In the genomic region with DNA sequence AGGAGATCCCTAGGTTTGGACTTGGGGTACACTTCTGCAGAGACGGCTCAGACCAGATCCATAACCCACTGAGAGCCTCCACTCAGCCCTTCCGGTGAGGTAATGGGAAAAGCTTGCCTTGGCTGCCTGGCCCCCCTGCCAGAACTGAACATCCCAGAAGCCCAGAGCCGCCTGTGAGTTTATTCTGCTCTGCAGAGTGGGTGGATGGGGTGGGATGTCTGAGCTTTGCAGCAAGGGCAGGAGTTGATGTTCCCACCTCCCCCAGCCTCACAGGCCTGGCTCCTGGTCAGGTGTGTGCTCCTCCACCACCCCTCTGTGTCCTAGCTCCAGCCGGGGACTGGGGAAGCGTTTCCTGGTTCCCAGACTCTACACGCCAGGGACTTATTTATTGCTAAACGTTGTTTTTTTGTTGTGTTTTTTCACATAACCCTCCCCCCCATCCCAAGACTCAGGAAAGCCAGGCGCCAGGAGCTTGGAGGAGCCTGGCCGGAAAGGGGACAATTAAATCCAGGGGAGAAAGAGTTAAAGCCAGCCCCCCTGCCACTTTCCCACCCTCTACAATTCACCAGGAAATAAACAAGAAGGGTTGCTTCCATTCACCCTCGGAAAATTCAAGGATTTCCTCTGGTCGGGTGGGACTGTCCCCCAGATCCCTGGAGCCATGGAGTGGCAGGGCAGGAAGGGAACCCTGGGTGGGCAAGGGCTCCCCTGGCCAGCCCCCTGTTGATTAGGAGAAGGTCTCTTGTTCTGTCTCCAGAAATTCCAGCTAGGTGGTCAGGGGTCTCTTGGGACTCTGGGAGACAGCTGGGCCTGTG, we compare ENCODE assay signal across 10 mouse cellular contexts. TPM values are rescaled to one million over a fixed set of nuclear protein-coding genes. Genes with fewer than 3 reads are reported as not detected.
DNase-seq lines count a peak whose midpoint lies in the region; ATAC-seq lines count a peak whose summit lies in the region.
"Had no signal": no experiment of that assay in that cellular context is flagged by ENCODE, and none has a peak within 500 bp of the region (broad histone marks: within the 10 kb centered on the region; RNA-seq: fewer than 3 reads in every experiment).

No protein-coding gene starts in this region.

- no peaks in the 10 kb centered on the region for H3K36me3 ChIP-seq in forebrain, embryonic 12.5 days (replicated peaks)
- no peaks in the 10 kb centered on the region for H3K36me3 ChIP-seq in forebrain, embryonic 11.5 days (ENCODE audit: control insufficient read depth, insufficient read depth, low read length)
- no peaks in the 10 kb centered on the region for H3K36me3 ChIP-seq in limb, embryonic 15.5 days
- H3K36me3 ChIP-seq: neural tube, embryonic 12.5 days had no signal

- H3K4me3 ChIP-seq in forebrain, embryonic 12.5 days (replicated peaks), result no peak overlapping the region
- H3K4me3 ChIP-seq in forebrain, embryonic 11.5 days (ENCODE audit: low read depth, low read length), result no peak overlapping the region
- H3K4me3 ChIP-seq in brown adipose tissue, adult 24 weeks (ENCODE audit: insufficient read depth, low read depth, low read length), result no peak overlapping the region
- H3K4me3 ChIP-seq in limb, embryonic 15.5 days, result no peak overlapping the region
- H3K4me3 ChIP-seq: neural tube, embryonic 12.5 days had no signal

- DNase-seq in forebrain, embryonic 11.5 days (ENCODE audit: low spot score), result no peak
- peak; percentile 61 for DNase-seq in heart, postnatal 4 days
- no peak for DNase-seq in Muller cell, postnatal 12 days (ENCODE audit: inconsistent ontology term)
- DNase-seq in left cerebral cortex, adult 18-20 months (ENCODE audit: low spot score in 2 of 2), result no peak
- DNase-seq in layer of hippocampus, adult 9-10 months (ENCODE audit: low spot score), result no peak

- WGBS in forebrain, embryonic 12.5 days, result 44% methylated on average over 11 of the region's 11 CpGs
- 50% methylated on average over 11 of the region's 11 CpGs for WGBS in forebrain, embryonic 11.5 days
- 23% methylated on average over 11 of the region's 11 CpGs for WGBS in limb, embryonic 15.5 days

- no peaks in the 10 kb centered on the region for H3K9me3 ChIP-seq in forebrain, embryonic 12.5 days
- H3K9me3 ChIP-seq in forebrain, embryonic 11.5 days (ENCODE audit: control insufficient read depth, low read length), result no peaks in the 10 kb centered on the region
- no peaks in the 10 kb centered on the region for H3K9me3 ChIP-seq in limb, embryonic 15.5 days
- H3K9me3 ChIP-seq: neural tube, embryonic 12.5 days had no signal

- no peak for ATAC-seq in forebrain, embryonic 12.5 days (ENCODE audit: low FRiP score)
- no peak for ATAC-seq in forebrain, embryonic 11.5 days (replicated peaks; ENCODE audit: low FRiP score)
- no peak; the same call in 1 of the 2 replicates for ATAC-seq in limb, embryonic 15.5 days (ENCODE audit: insufficient number of reproducible peaks, low FRiP score, low TSS enrichment, low read depth)

- H3K9ac ChIP-seq in forebrain, embryonic 12.5 days, result no peak overlapping the region
- H3K9ac ChIP-seq in forebrain, embryonic 11.5 days (ENCODE audit: low read length), result no peak overlapping the region
- no peak overlapping the region for H3K9ac ChIP-seq in limb, embryonic 15.5 days
- H3K9ac ChIP-seq: neural tube, embryonic 12.5 days had no signal

- H3K4me1 ChIP-seq in forebrain, embryonic 12.5 days, result peaks cover 21% of the 10 kb centered on the region
- H3K4me1 ChIP-seq in forebrain, embryonic 11.5 days (replicated peaks; ENCODE audit: control insufficient read depth, insufficient read depth, low read length), result peaks cover 7% of the 10 kb centered on the region; the same call in 1 of the 2 replicates
- H3K4me1 ChIP-seq in brown adipose tissue, adult 24 weeks (ENCODE audit: control insufficient read depth, insufficient read depth, insufficient read length, low read length), result peaks cover 20% of the 10 kb centered on the region
- H3K4me1 ChIP-seq in limb, embryonic 15.5 days, result peaks cover 48% of the 10 kb centered on the region

- no peak overlapping the region for H3K4me2 ChIP-seq in forebrain, embryonic 12.5 days
- no peak overlapping the region for H3K4me2 ChIP-seq in forebrain, embryonic 11.5 days (ENCODE audit: low read depth, low read length, severe bottlenecking)
- H3K4me2 ChIP-seq in limb, embryonic 15.5 days, result no peak overlapping the region
- H3K4me2 ChIP-seq: neural tube, embryonic 12.5 days had no signal

- peak overlapping the region; percentile 42; the same call in 1 of the 2 replicates for H3K27ac ChIP-seq in forebrain, embryonic 12.5 days
- H3K27ac ChIP-seq in forebrain, embryonic 11.5 days (ENCODE audit: low read depth, low read length), result no peak overlapping the region; the same call in 1 of the 2 replicates
- H3K27ac ChIP-seq in brown adipose tissue, adult 24 weeks (replicated peaks; ENCODE audit: low read depth, low read length), result peak overlapping the region; percentile 86
- peak overlapping the region; percentile 79 for H3K27ac ChIP-seq in limb, embryonic 15.5 days
- H3K27ac ChIP-seq: neural tube, embryonic 12.5 days had no signal

- H3K27me3 ChIP-seq in forebrain, embryonic 12.5 days, result no peaks in the 10 kb centered on the region
- no peaks in the 10 kb centered on the region for H3K27me3 ChIP-seq in forebrain, embryonic 11.5 days (ENCODE audit: control insufficient read depth, insufficient read depth, low read length)
- H3K27me3 ChIP-seq in limb, embryonic 15.5 days, result no peaks in the 10 kb centered on the region
- H3K27me3 ChIP-seq: neural tube, embryonic 12.5 days had no signal

RNA-seq across cellular contexts. Expression of a gene that starts 10.2 kb away (rescaled TPM):
- polyA plus RNA-seq in forebrain, embryonic 12.5 days (2016; fragmentation: Nextera tagmentation; extraction: Ambion mirVana), result 49.5 and 61.8 TPM in 2 replicates
- polyA plus RNA-seq in forebrain, embryonic 11.5 days (2014; fragmentation: Nextera tagmentation; extraction: Ambion mirVana), result 68.3 and 70.9 TPM in 2 replicates
- 5.6 and 8.9 TPM in 2 replicates for polyA plus RNA-seq in brown adipose tissue, adult 24 weeks (2012; ENCODE audit: insufficient read depth, insufficient read length, missing spikeins)
- 10 to 100 TPM; 55.3 to 62.3 TPM for total RNA-seq in heart, postnatal 4 days (2021)
- 23.1 and 24.3 TPM in 2 replicates for polyA plus RNA-seq in limb, embryonic 15.5 days (2015; fragmentation: Nextera tagmentation; extraction: Ambion mirVana)
- 10 to 100 TPM; 17.8 to 19.1 TPM for total RNA-seq in left cerebral cortex, adult 18-20 months (2021)

RNA-seq across cellular contexts. Expression of a gene that starts 53.2 kb away (rescaled TPM):
- polyA plus RNA-seq in forebrain, embryonic 12.5 days (2016; fragmentation: Nextera tagmentation; extraction: Ambion mirVana), result 47.9 and 54.9 TPM in 2 replicates
- polyA plus RNA-seq in forebrain, embryonic 11.5 days (2014; fragmentation: Nextera tagmentation; extraction: Ambion mirVana), result 58.4 and 63.7 TPM in 2 replicates
- polyA plus RNA-seq in brown adipose tissue, adult 24 weeks (2012; ENCODE audit: insufficient read depth, insufficient read length, missing spikeins), result 75.5 and 80.4 TPM in 2 replicates
- total RNA-seq in heart, postnatal 4 days (2021), result 100 to 1,000 TPM; 317 to 343 TPM
- 107 and 122 TPM in 2 replicates for polyA plus RNA-seq in limb, embryonic 15.5 days (2015; fragmentation: Nextera tagmentation; extraction: Ambion mirVana)
- total RNA-seq in left cerebral cortex, adult 18-20 months (2021), result 10 to 100 TPM; 65.1 to 72.0 TPM

RNA-seq across cellular contexts. Expression of a gene that starts 59.8 kb away (rescaled TPM):
- polyA plus RNA-seq in forebrain, embryonic 12.5 days (2016; fragmentation: Nextera tagmentation; extraction: Ambion mirVana), result not detected in 2 replicates
- polyA plus RNA-seq in forebrain, embryonic 11.5 days (2014; fragmentation: Nextera tagmentation; extraction: Ambion mirVana), result not detected in 2 replicates
- not detected in 2 replicates for polyA plus RNA-seq in brown adipose tissue, adult 24 weeks (2012; ENCODE audit: insufficient read depth, insufficient read length, missing spikeins)
- not detected for total RNA-seq in heart, postnatal 4 days (2021)
- polyA plus RNA-seq in limb, embryonic 15.5 days (2015; fragmentation: Nextera tagmentation; extraction: Ambion mirVana), result 0.24 TPM in 1 of 2 replicates, not detected in the other
- total RNA-seq in left cerebral cortex, adult 18-20 months (2021), result not detected
- total RNA-seq: layer of hippocampus, adult 8-10 months had no signal
- polyA plus RNA-seq: neural tube, embryonic 12.5 days had no signal
